Mouse (Mus musculus) MEL (cell line): ENCODE results near the gene Zmynd10. TPM values are rescaled to one million over a fixed set of nuclear protein-coding genes. Genes with fewer than 3 reads are reported as not detected.
"Not testable (repeated sequence)": the region's sequence is repeated elsewhere in the genome, so short reads cannot be mapped to it uniquely, and the experiment has no call there.

Experiments
- DNase-seq: peaks from one replicate; pipeline ENCODE4 v3.0.0; 2011; ENCODE audit warnings: low read depth, low spot score
- H3K27ac ChIP-seq: 2 replicates; pipeline ENCODE4 v1.5.1; 2012; ENCODE audit warnings: low read depth, mild to moderate bottlenecking, control low read depth, low read length, moderate library complexity; ENCODE audit not compliant: control insufficient read depth
- H3K27me3 ChIP-seq, 2 experiments: fragments of 150-350 bp in 1 of 2; sonication (generic) in 1 of 2; 2 replicates each; pipeline ENCODE4 v1.6.1; 2012; ENCODE audit warnings: low read length in 2 of 2, mild to moderate bottlenecking in 2 of 2, improper control_type of control experiment in 1 of 2, moderate library complexity in 1 of 2; ENCODE audit not compliant: insufficient read depth in 2 of 2, control insufficient read depth in 1 of 2
- H3K36me3 ChIP-seq, 2 experiments: 2 replicates each; pipeline ENCODE4 v1.6.1; 2012 to 2014; ENCODE audit warnings: low read length in 2 of 2, improper control_type of control experiment in 1 of 2, inconsistent platforms in 1 of 2, mild to moderate bottlenecking in 1 of 2; ENCODE audit not compliant: insufficient read depth in 2 of 2, control insufficient read depth in 1 of 2
- H3K4me1 ChIP-seq, 2 experiments: fragments of 150-350 bp in 1 of 2; sonication (generic) in 1 of 2; 2 replicates each; pipeline ENCODE4 v1.6.1; 2012; ENCODE audit warnings: low read length in 2 of 2, improper control_type of control experiment in 1 of 2, mild to moderate bottlenecking in 1 of 2; ENCODE audit not compliant: insufficient read depth in 2 of 2, control insufficient read depth in 1 of 2
- H3K4me3 ChIP-seq, 2 experiments: fragments of 150-350 bp in 1 of 2; sonication (generic) in 1 of 2; 2 replicates each; pipeline ENCODE4 v1.5.1; 2012; ENCODE audit warnings: low read depth in 2 of 2, low read length in 2 of 2, mild to moderate bottlenecking in 2 of 2, moderate library complexity in 2 of 2, control low read depth in 1 of 2, improper control_type of control experiment in 1 of 2; ENCODE audit not compliant: control insufficient read depth in 1 of 2, insufficient read depth in 1 of 2
- H3K79me2 ChIP-seq: 2 replicates; pipeline ENCODE4 v1.6.1; 2012; ENCODE audit warnings: mild to moderate bottlenecking, low read length, moderate library complexity; ENCODE audit not compliant: control insufficient read depth, poor library complexity, insufficient read depth
- H3K9ac ChIP-seq: 2 replicates; pipeline ENCODE4 v1.6.1; 2012; ENCODE audit warnings: low read depth, mild to moderate bottlenecking, control low read depth, low read length, moderate library complexity; ENCODE audit not compliant: control insufficient read depth, poor library complexity, severe bottlenecking
- H3K9me3 ChIP-seq: fragments of 150-350 bp; sonication (generic); replicated peaks from 2 replicates; pipeline ENCODE4 v1.6.1; 2012; ENCODE audit warnings: mild to moderate bottlenecking, low read length, improper control_type of control experiment, moderate library complexity; ENCODE audit not compliant: insufficient read depth
- BHLHE40 ChIP-seq: IDR thresholded peaks from 2 replicates; pipeline ENCODE4 v1.6.1; 2012; ENCODE audit warnings: low read depth, mild to moderate bottlenecking, inconsistent platforms, low read length, improper control_type of control experiment, borderline replicate concordance
- CHD2 ChIP-seq: IDR thresholded peaks from 2 replicates; pipeline ENCODE4 v1.6.1; 2011; ENCODE audit warnings: low read length, improper control_type of control experiment
- CTCF ChIP-seq, 3 experiments: IDR thresholded peaks in 2 of 3; conservative IDR thresholded peaks in 1 of 3; 2 replicates each; pipeline ENCODE4 v1.5.1; 2011 to 2012; ENCODE audit warnings: low read length in 3 of 3, low read depth in 2 of 3, mild to moderate bottlenecking in 2 of 3, improper control_type of control experiment in 1 of 3, inconsistent platforms in 1 of 3, mixed read lengths in 1 of 3, moderate library complexity in 1 of 3; ENCODE audit not compliant: control insufficient read depth in 1 of 3, insufficient read depth in 1 of 3, poor library complexity in 1 of 3, severe bottlenecking in 1 of 3
- E2F4 ChIP-seq: IDR thresholded peaks from 2 replicates; pipeline ENCODE4 v1.6.1; 2011; ENCODE audit warnings: low read depth, low read length, improper control_type of control experiment, borderline replicate concordance
- ELF1 ChIP-seq: IDR thresholded peaks from 2 replicates; pipeline ENCODE4 v1.6.1; 2014; ENCODE audit warnings: low read depth, mild to moderate bottlenecking, inconsistent platforms, low read length, improper control_type of control experiment, moderate library complexity
- EP300 ChIP-seq, 2 experiments: IDR thresholded peaks; 2 replicates each; pipeline ENCODE4 v1.6.1; 2011; ENCODE audit warnings: improper control_type of control experiment in 2 of 2, low read length in 2 of 2, low read depth in 1 of 2, mild to moderate bottlenecking in 1 of 2
- ETS1 ChIP-seq: IDR thresholded peaks from 2 replicates; pipeline ENCODE4 v1.6.1; 2012; ENCODE audit warnings: low read depth, mild to moderate bottlenecking, inconsistent platforms, low read length, improper control_type of control experiment, moderate library complexity
- GABPA ChIP-seq: IDR thresholded peaks from 2 replicates; pipeline ENCODE4 v1.6.1; 2012; ENCODE audit warnings: low read depth, mild to moderate bottlenecking, inconsistent platforms, low read length, improper control_type of control experiment, moderate library complexity
- KAT2A ChIP-seq: conservative IDR thresholded peaks from 2 replicates; pipeline ENCODE4 v1.6.1; 2012; ENCODE audit warnings: low read depth, low read length, improper control_type of control experiment, inconsistent platforms
- MAX ChIP-seq: IDR thresholded peaks from 2 replicates; pipeline ENCODE4 v1.6.1; 2011; ENCODE audit warnings: low read length, improper control_type of control experiment
- MAZ ChIP-seq: IDR thresholded peaks from 2 replicates; pipeline ENCODE4 v1.6.1; 2012; ENCODE audit warnings: low read depth, mild to moderate bottlenecking, inconsistent platforms, low read length, improper control_type of control experiment
- MXI1 ChIP-seq: IDR thresholded peaks from 2 replicates; pipeline ENCODE4 v1.6.1; 2011; ENCODE audit warnings: mild to moderate bottlenecking, low read depth, low read length, improper control_type of control experiment
- MYC ChIP-seq: IDR thresholded peaks from 2 replicates; pipeline ENCODE4 v1.6.1; 2011; ENCODE audit warnings: low read depth, mild to moderate bottlenecking, low read length, improper control_type of control experiment, moderate library complexity
- NRF1 ChIP-seq: IDR thresholded peaks from 2 replicates; pipeline ENCODE4 v1.6.1; 2014; ENCODE audit warnings: low read depth, mild to moderate bottlenecking, inconsistent platforms, low read length, improper control_type of control experiment, moderate library complexity; ENCODE audit not compliant: poor library complexity, insufficient read depth, severe bottlenecking
- POLR2AphosphoS5 ChIP-seq: IDR thresholded peaks from 2 replicates; pipeline ENCODE4 v1.6.1; 2012; ENCODE audit warnings: low read depth, borderline replicate concordance, mild to moderate bottlenecking, inconsistent platforms, low read length, moderate library complexity, mixed read lengths
- SMC3 ChIP-seq: IDR thresholded peaks from 2 replicates; pipeline ENCODE4 v1.6.1; 2011; ENCODE audit warnings: low read depth, low read length, improper control_type of control experiment
- TCF12 ChIP-seq: IDR thresholded peaks from 2 replicates; pipeline ENCODE4 v1.6.1; 2014; ENCODE audit warnings: low read depth, mild to moderate bottlenecking, inconsistent platforms, low read length, improper control_type of control experiment, moderate library complexity
- UBTF ChIP-seq: IDR thresholded peaks from 2 replicates; pipeline ENCODE4 v1.6.1; 2012; ENCODE audit warnings: low read depth, mild to moderate bottlenecking, inconsistent platforms, low read length, improper control_type of control experiment, moderate library complexity, borderline replicate concordance; ENCODE audit not compliant: insufficient read depth
- ZC3H11A ChIP-seq: IDR thresholded peaks from 2 replicates; pipeline ENCODE4 v1.6.1; 2012; ENCODE audit warnings: low read depth, mild to moderate bottlenecking, inconsistent platforms, low read length, improper control_type of control experiment
- ZMIZ1 ChIP-seq: IDR thresholded peaks from 2 replicates; pipeline ENCODE4 v1.6.1; 2012; ENCODE audit warnings: low read depth, mild to moderate bottlenecking, inconsistent platforms, low read length, improper control_type of control experiment, moderate library complexity
- ZNF384 ChIP-seq: IDR thresholded peaks from 2 replicates; pipeline ENCODE4 v1.6.1; 2012; ENCODE audit warnings: low read depth, mild to moderate bottlenecking, inconsistent platforms, low read length, improper control_type of control experiment
- polyA plus RNA-seq, 2 experiments: library from polyadenylated mRNA; stranded (reverse) in 1 of 2; unstranded in 1 of 2; fragments of >175 nt in 1 of 2; fragments of >200 nt in 1 of 2; gene quantifications; 2 replicates each; pipeline versions ENCODE4 v1.2.1 to v1.2.4; 2012; ENCODE audit warnings: low replicate concordance in 2 of 2, low read depth in 1 of 2; ENCODE audit not compliant: insufficient read length in 2 of 2, insufficient read depth in 1 of 2, missing spikeins in 1 of 2
- total RNA-seq: library from RNA; depleted of rRNA; stranded (reverse); fragments of 300-350 nt; gene quantifications from 2 replicates; pipeline ENCODE4 v1.2.3, GENCODE M21; 2012

Zmynd10 gene
- total and polyA plus RNA-seq, 3 experiments: 0.31 to 0.85 TPM; not detected in 1

- H3K4me1 ChIP-seq: peaks cover 9 to 44% of the 10 kb centered on the region in 2 experiments
These were observed 26.7 kb downstream of the Zmynd10 start for GRCm38 (mm10) chr9:107573774-107574173.

GRCm38 (mm10) chr9:107575579-107576356 lies 28.7 kb downstream of the Zmynd10 start:
- H3K4me3 ChIP-seq: no peak overlapping the region
- no peaks in the 10 kb centered on the region for H3K27me3 ChIP-seq
- TF ChIP-seq BHLHE40 (no peak), MAX (no peak), ELF1 (no peak), ZC3H11A (no peak)
- H3K9me3 ChIP-seq: no peaks in the 10 kb centered on the region
- peaks cover 2% of the 10 kb centered on the region; the same call in 1 of the 2 replicates for H3K79me2 ChIP-seq
- peaks cover 0 to 20% of the 10 kb centered on the region in 2 experiments; a peak in 2 of 4 replicates for H3K36me3 ChIP-seq
- DNase-seq: no peak
- peaks cover 10 to 41% of the 10 kb centered on the region in 2 experiments for H3K4me1 ChIP-seq
- H3K9ac ChIP-seq: no peak overlapping the region
- no peak overlapping the region for H3K27ac ChIP-seq

More at GRCm38 (mm10) chr9:107573774-107574173, 26.7 kb downstream of the Zmynd10 start:
- H3K27me3 ChIP-seq, H3K27ac ChIP-seq, H3K9me3 ChIP-seq, H3K4me3 ChIP-seq, H3K9ac ChIP-seq: not testable (repeated sequence)
- peaks cover 14% of the 10 kb centered on the region for H3K79me2 ChIP-seq
- H3K36me3 ChIP-seq: peaks cover 0 to 27% of the 10 kb centered on the region in 2 experiments; a peak in 2 of 4 replicates
- peak; percentile 51 for DNase-seq
- TF ChIP-seq ZNF384: peak; percentile 39; the same call in 1 of the 2 replicates
- TF ChIP-seq CTCF (IDR thresholded peaks at IDR 0.05 in 2 of 3, conservative IDR thresholded peaks at IDR 0.05 in 1 of 3; ENCODE audit: control insufficient read depth in 1 of 3, insufficient read depth in 1 of 3, low read depth in 2 of 3, low read length in 3 of 3, poor library complexity in 1 of 3, severe bottlenecking in 1 of 3): peak in 2 of 3 experiments; percentile 30 to 49; a peak in 5 of 6 replicates
- 0 out of 2 replicates have a peak, but pooled peaks have one; percentile 48 for TF ChIP-seq MYC

- peaks cover 7 to 34% of the 10 kb centered on the region in 2 experiments for H3K4me1 ChIP-seq
- H3K27me3 ChIP-seq: no peaks in the 10 kb centered on the region
- 0 out of 2 replicates have a peak within 1 kb of the TSS, but pooled peaks have one; percentile 10 for H3K27ac ChIP-seq
- H3K4me3 ChIP-seq: peak within 1 kb of the TSS; percentile 56 to 78
- DNase-seq: peak; percentile 91
- peaks cover 10% of the 10 kb centered on the region for H3K79me2 ChIP-seq
- no peaks in the 10 kb centered on the region for H3K9me3 ChIP-seq
- H3K9ac ChIP-seq: peak within 1 kb of the TSS; percentile 65
- H3K36me3 ChIP-seq: peaks cover 0 to 15% of the 10 kb centered on the region in 2 experiments; a peak in 2 of 4 replicates
- 0 out of 2 replicates have a peak, but pooled peaks have one; percentile 3 for TF ChIP-seq NRF1
- TF ChIP-seq E2F4: no peak
- no peak for TF ChIP-seq EP300 (IDR thresholded peaks at IDR 0.05; ENCODE audit: low read depth in 1 of 2, low read length in 2 of 2)
- no peak for TF ChIP-seq ZNF384
- TF ChIP-seq BHLHE40: no peak
- TF ChIP-seq MXI1: peak; percentile 31; the same call in 1 of the 2 replicates
- TF ChIP-seq GABPA: no peak
- no peak for TF ChIP-seq UBTF
- no peak for TF ChIP-seq CHD2
- TF ChIP-seq TCF12: peak; percentile 13; the same call in 1 of the 2 replicates
- no peak for TF ChIP-seq SMC3
- TF ChIP-seq KAT2A: no peak
- TF ChIP-seq ZMIZ1: no peak; the same call in 1 of the 2 replicates
- no peak for TF ChIP-seq POLR2AphosphoS5
- TF ChIP-seq ETS1: no peak
- no peak for TF ChIP-seq MAZ
These were observed 29.4 kb downstream of the Zmynd10 start, which contains the start of gene Hyal1 for GRCm38 (mm10) chr9:107576357-107577107. Hyal1 (plus strand) TSS chr9:107576927.
